Mouse (Mus musculus): ENCODE results near the gene Angel2.

Gene Angel2

DNA sequence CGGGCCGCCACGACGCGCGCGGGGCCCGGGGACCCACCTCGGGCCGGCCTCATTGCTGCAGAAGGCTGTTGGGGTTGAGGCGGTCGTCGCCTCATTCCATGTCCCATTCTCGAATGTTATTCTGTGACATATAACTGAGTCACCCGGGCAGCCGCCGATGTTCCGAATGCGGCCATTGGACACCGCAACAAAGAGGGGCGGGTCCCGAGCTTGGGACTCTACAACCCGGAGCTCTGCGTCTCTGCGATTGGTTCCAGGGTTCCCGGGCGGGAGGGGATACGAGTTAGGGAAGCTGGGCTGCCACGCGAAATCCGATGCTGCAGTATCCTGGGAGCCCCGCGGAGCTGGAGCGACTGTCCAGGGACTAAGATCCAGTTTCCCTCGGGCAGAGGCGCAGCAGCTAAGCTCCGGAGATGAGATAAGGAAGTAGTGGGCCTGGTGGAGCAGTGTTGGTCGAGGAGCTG, 54.2 kb downstream of the Angel2 start, which contains the start of gene Vash2:
Gene Vash2, minus strand, starts transcription at position 197 of the 464 bp plus-strand sequence.
- peak; percentile 67 for DNase-seq (ENCODE audit: low read depth, low spot score)

DNA sequence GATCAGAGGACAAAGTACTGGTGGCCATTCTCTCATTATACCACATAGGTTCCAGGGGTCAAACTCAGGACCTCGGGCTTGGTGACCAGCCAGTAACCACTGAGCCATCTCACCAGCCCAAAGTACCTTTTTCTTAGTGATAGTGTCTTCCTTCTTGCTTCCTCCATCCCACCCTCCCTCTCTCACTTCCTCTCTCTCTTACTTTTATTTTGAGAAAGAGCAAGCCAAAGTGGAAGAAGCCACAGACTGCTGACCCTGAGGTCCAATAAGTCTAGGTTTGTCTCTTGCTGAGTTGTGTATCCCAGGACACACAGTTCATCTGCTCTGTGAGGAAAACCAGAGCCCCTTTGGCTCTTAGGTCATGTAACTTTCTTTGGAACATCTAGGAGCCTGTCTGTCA, 55.6 kb downstream of the Angel2 start:
- DNase-seq (ENCODE audit: low read depth, low spot score) = no peak

DNA sequence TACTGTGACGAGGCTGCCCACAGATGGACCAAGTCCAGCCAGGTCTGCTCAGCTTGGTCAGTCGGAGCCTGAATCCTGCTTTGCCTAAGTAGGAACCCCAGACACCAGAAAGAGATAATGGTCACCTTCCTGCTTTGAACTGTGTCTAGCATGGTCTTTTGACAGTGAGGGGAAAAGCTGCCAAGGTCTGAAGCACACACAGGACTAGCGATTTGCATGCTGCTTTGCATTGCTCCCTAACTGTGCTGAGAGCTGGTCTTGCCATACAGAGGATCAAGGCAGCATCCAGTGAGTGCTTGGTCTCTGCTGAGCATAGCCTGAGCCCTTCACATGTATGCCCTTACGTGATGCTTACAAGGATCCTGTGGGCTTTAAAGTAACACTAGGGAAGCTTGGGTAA, 56.5 kb downstream of the Angel2 start:
- DNase-seq (ENCODE audit: low read depth, low spot score) = no peak

DNA sequence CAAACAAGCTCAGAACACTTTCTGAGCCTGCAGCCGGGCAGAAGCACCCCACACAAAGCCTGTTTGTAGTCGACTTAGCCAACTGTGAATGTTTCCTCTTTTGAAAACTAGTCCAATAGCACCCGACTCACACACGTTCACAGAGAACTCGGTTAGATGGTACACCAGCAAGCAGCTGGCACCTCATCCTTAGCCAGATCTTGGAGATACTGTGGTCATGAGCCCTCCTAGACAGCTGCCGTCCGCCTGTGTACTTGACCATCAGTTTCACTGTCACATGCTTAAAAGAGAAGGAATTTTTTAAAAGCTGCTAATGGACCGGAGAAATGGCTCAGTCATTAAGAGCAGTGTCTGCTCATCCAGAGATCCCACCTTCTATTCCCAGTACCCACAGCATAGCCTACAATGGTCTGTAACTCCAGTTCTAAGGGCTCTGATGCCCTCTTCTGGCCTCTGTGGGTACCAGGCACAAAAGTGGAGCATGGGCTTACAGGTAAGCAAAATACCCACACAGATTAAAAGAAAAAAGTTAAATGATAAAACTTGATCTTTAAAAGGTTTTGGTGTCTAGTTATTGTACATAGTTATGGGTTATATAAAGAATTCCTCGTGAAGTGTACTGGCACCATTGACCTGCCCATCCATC, 64.6 kb downstream of the Angel2 start:
- DNase-seq (ENCODE audit: low read depth, low spot score) = no peak

DNA sequence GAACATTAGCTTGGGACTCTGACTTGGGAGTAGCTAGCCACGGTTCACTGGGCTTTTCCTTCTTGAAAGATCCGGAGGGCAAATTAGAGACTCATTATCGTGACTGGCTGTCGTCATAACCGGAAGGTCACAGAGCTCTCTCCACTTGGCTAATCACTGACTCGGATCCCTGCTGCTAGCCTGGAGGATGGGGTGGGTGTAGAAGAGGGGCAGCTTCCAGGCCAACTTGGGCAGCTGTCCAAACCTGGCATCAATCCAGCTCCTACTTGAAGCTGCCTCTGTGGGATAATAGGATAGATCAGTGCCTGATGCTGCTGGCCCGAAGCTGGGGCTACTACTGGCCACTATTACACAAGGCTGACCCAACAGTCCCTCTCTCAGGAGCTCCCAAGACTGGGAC, 70.6 kb downstream of the Angel2 start:
- DNase-seq (ENCODE audit: low read depth, low spot score) = peak; percentile 78

DNA sequence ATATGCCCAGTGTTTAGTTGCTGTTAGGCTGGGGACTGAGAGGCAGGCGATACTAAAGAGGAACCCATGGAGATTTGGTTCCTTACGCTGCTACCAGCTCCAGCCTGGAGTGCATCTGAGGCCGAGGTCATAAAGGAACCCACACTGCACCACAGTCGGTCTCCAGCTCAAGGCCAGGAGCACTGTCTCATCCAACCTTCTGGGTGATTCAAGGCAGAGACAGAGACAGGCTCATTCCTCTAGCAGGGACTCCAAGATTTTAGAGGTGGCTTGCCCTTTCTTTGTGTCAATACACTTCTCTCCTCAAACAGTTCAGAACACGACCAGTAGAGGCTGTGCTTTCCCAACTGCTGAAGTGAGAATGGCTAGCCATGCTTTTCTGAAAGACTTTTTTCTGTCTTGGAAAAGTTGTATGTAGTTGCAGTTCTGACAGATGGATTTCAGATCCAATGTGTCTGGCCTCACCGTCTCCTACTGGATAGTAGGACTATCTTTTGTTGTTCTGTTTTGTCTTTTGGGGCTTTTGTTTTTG, 71.5 kb downstream of the Angel2 start:
- DNase-seq (ENCODE audit: low read depth, low spot score) = no peak
